ENCODE assay signal across 10 mouse cellular contexts in genomic region chr5:72916851-72917250, GRCm38 (mm10). TPM values are rescaled to one million over a fixed set of nuclear protein-coding genes. Genes with fewer than 3 reads are reported as not detected.
DNase-seq lines count a peak whose midpoint lies in the region; ATAC-seq and TF ChIP-seq lines count a peak whose summit lies in the region.
"Had no signal": no experiment of that assay in that cellular context is flagged by ENCODE, and none has a peak within 500 bp of the region (broad histone marks: within the 10 kb centered on the region; RNA-seq: fewer than 3 reads in every experiment).

No protein-coding gene starts in this region.

- peak overlapping the region; percentile 99; the same call in 1 of the 2 replicates for H3K9ac ChIP-seq in heart, postnatal 0 days (replicated peaks; ENCODE audit: low read depth, low read length)
- H3K9ac ChIP-seq in midbrain, embryonic 11.5 days (ENCODE audit: low read length), result no peak overlapping the region

- intact Hi-C loops in heart, postnatal 10 days (cut with DNase I), result no loop called here

- peak; percentile 31 for DNase-seq in heart, embryonic 10.5 days (ENCODE audit: low spot score)
- no peak for DNase-seq in heart, postnatal 10 days
- peak; percentile 59 for DNase-seq in CD4-positive helper T cell, adult 2 months (ENCODE audit: low read depth, low spot score)
- no peak for DNase-seq in heart, postnatal 0 days (ENCODE audit: low spot score)
- DNase-seq in midbrain, embryonic 11.5 days (ENCODE audit: low spot score, missing footprints), result no peak
- DNase-seq in cerebellum, adult 11-12 months, result no peak
- no peak for DNase-seq in adrenal gland, adult 18-20 months (ENCODE audit: low spot score in 2 of 2)
- no peak for DNase-seq in layer of hippocampus, postnatal 10 days (ENCODE audit: low spot score in 2 of 2)

- no peak for ATAC-seq in heart, postnatal 0 days (ENCODE audit: insufficient read depth, low read depth)
- no peak for ATAC-seq in midbrain, embryonic 11.5 days (ENCODE audit: low FRiP score)

- peak overlapping the region; percentile 81 for H3K4me3 ChIP-seq in heart, embryonic 10.5 days
- H3K4me3 ChIP-seq in heart, postnatal 0 days (ENCODE audit: low read depth, low read length), result peak overlapping the region; percentile 95
- no peak overlapping the region for H3K4me3 ChIP-seq in midbrain, embryonic 11.5 days (ENCODE audit: low read depth, low read length)

- H3K27ac ChIP-seq in heart, embryonic 10.5 days, result 0 out of 2 replicates have a peak overlapping the region, but pooled peaks have one; percentile 99
- H3K27ac ChIP-seq in heart, postnatal 0 days (ENCODE audit: low read depth), result peak overlapping the region; percentile 99
- no peak overlapping the region for H3K27ac ChIP-seq in midbrain, embryonic 11.5 days (ENCODE audit: low read depth, low read length)

- WGBS in heart, embryonic 10.5 days, result 47% methylated on average over 1 of the region's 1 CpGs
- 17% methylated on average over 1 of the region's 1 CpGs for WGBS in heart, postnatal 0 days
- WGBS in midbrain, embryonic 11.5 days, result 65% methylated on average over 1 of the region's 1 CpGs

- no peak for TF ChIP-seq EP300 in heart, postnatal 0 days (IDR thresholded peaks at IDR 0.05; ENCODE audit: low read depth)

- no peak for TF ChIP-seq CTCF in heart, postnatal 0 days (IDR thresholded peaks at IDR 0.05; ENCODE audit: low read depth)

- peaks cover 29% of the 10 kb centered on the region for H3K4me1 ChIP-seq in heart, embryonic 10.5 days
- peaks cover 42% of the 10 kb centered on the region for H3K4me1 ChIP-seq in heart, postnatal 0 days (ENCODE audit: control insufficient read depth, insufficient read depth)
- peaks cover 14% of the 10 kb centered on the region for H3K4me1 ChIP-seq in midbrain, embryonic 11.5 days (ENCODE audit: control insufficient read depth, insufficient read depth, low read length)

- no peaks in the 10 kb centered on the region for H3K9me3 ChIP-seq in heart, embryonic 10.5 days
- no peaks in the 10 kb centered on the region for H3K9me3 ChIP-seq in heart, postnatal 0 days (replicated peaks; ENCODE audit: control insufficient read depth, low read length)
- H3K9me3 ChIP-seq in midbrain, embryonic 11.5 days (ENCODE audit: control insufficient read depth, low read length), result no peaks in the 10 kb centered on the region

- H3K4me2 ChIP-seq in heart, postnatal 0 days (ENCODE audit: low read depth, low read length), result peak overlapping the region; percentile 80
- H3K4me2 ChIP-seq in midbrain, embryonic 11.5 days, result peak overlapping the region; percentile 48; the same call in 1 of the 2 replicates

- H3K36me3 ChIP-seq in heart, embryonic 10.5 days, result 0 out of 2 replicates have a peak, but pooled peaks cover 2% of the 10 kb centered on the region
- H3K36me3 ChIP-seq in heart, postnatal 0 days (replicated peaks; ENCODE audit: control insufficient read depth, insufficient read depth, low read length), result no peaks in the 10 kb centered on the region
- no peaks in the 10 kb centered on the region for H3K36me3 ChIP-seq in midbrain, embryonic 11.5 days (ENCODE audit: control insufficient read depth, insufficient read depth, low read length)

- no peaks in the 10 kb centered on the region for H3K27me3 ChIP-seq in heart, embryonic 10.5 days (ENCODE audit: insufficient read depth, poor library complexity, severe bottlenecking)
- no peaks in the 10 kb centered on the region for H3K27me3 ChIP-seq in heart, postnatal 0 days (ENCODE audit: control insufficient read depth, insufficient read depth, low read length)
- no peaks in the 10 kb centered on the region for H3K27me3 ChIP-seq in midbrain, embryonic 11.5 days (ENCODE audit: control insufficient read depth, insufficient read depth, low read length)

RNA-seq across cellular contexts. Expression of gene Slain2, which starts 2.7 kb away (rescaled TPM):
- polyA plus RNA-seq in heart, embryonic 10.5 days (2016; fragmentation: Nextera tagmentation; extraction: Ambion mirVana), result 18.1 and 21.0 TPM in 2 replicates
- 100 to 1,000 TPM; 128 to 131 TPM for total RNA-seq in heart, postnatal 10 days (2021)
- 80.9 and 85.3 TPM in 2 replicates for total RNA-seq in heart, postnatal 0 days (2014; rRNA removed; ENCODE audit: low replicate concordance)
- 19.8 and 20.0 TPM in 2 replicates for polyA plus RNA-seq in heart, postnatal 0 days (2015; fragmentation: Nextera tagmentation; extraction: Ambion mirVana)
- 27.5 and 28.2 TPM in 2 replicates for polyA plus RNA-seq in midbrain, embryonic 11.5 days (2014; fragmentation: Nextera tagmentation; extraction: Ambion mirVana)
- total RNA-seq in adrenal gland, adult 18-20 months (2021), result 10 to 100 TPM; 54.9 to 60.7 TPM
- 10 to 100 TPM; 31.2 to 33.4 TPM for total RNA-seq in layer of hippocampus, postnatal 10 days (2021)

RNA-seq across cellular contexts. Expression of gene Tec, which starts 48.6 kb away (rescaled TPM):
- 7.5 and 12.1 TPM in 2 replicates for polyA plus RNA-seq in heart, embryonic 10.5 days (2016; fragmentation: Nextera tagmentation; extraction: Ambion mirVana)
- 10 to 100 TPM in 1 of 2 experiments, 1 to 10 TPM in 1; 8.0 to 10.8 TPM for total RNA-seq in heart, postnatal 10 days (2021)
- 4.2 and 11.1 TPM in 2 replicates for total RNA-seq in heart, postnatal 0 days (2014; rRNA removed; ENCODE audit: low replicate concordance)
- polyA plus RNA-seq in heart, postnatal 0 days (2015; fragmentation: Nextera tagmentation; extraction: Ambion mirVana), result 16.2 TPM in 2 replicates
- polyA plus RNA-seq in midbrain, embryonic 11.5 days (2014; fragmentation: Nextera tagmentation; extraction: Ambion mirVana), result 3.3 and 4.5 TPM in 2 replicates
- total RNA-seq in adrenal gland, adult 18-20 months (2021), result 1 to 10 TPM; 2.0 to 2.5 TPM
- 1 to 10 TPM; 2.1 to 2.4 TPM for total RNA-seq in layer of hippocampus, postnatal 10 days (2021)

RNA-seq across cellular contexts. Expression of gene Gm10135, which starts 57.7 kb away (rescaled TPM):
- polyA plus RNA-seq in heart, embryonic 10.5 days (2016; fragmentation: Nextera tagmentation; extraction: Ambion mirVana), result not detected in 2 replicates
- not detected for total RNA-seq in heart, postnatal 10 days (2021)
- total RNA-seq in heart, postnatal 0 days (2014; rRNA removed; ENCODE audit: low replicate concordance), result not detected in 2 replicates
- not detected in 2 replicates for polyA plus RNA-seq in heart, postnatal 0 days (2015; fragmentation: Nextera tagmentation; extraction: Ambion mirVana)
- not detected in 2 replicates for polyA plus RNA-seq in midbrain, embryonic 11.5 days (2014; fragmentation: Nextera tagmentation; extraction: Ambion mirVana)
- not detected for total RNA-seq in adrenal gland, adult 18-20 months (2021)
- total RNA-seq in layer of hippocampus, postnatal 10 days (2021), result not detected
- polyA plus RNA-seq: C2C12; limb, embryonic 11.5 days had no signal

Comparison
In these comparisons a context has a peak if more than half of its experiments do, and no peak if none do; other contexts are left out.
1. DNase-seq: peak in heart, embryonic 10.5 days (single experiment) and CD4-positive helper T cell, adult 2 months (single experiment); none in heart, postnatal 10 days (0 of 2), heart, postnatal 0 days (single experiment), midbrain, embryonic 11.5 days (single experiment), cerebellum, adult 11-12 months (single experiment), adrenal gland, adult 18-20 months (0 of 2) and layer of hippocampus, postnatal 10 days (0 of 2).